Mouse (Mus musculus): ENCODE measurements around the gene Tagln.

The Tagln gene

DNA sequence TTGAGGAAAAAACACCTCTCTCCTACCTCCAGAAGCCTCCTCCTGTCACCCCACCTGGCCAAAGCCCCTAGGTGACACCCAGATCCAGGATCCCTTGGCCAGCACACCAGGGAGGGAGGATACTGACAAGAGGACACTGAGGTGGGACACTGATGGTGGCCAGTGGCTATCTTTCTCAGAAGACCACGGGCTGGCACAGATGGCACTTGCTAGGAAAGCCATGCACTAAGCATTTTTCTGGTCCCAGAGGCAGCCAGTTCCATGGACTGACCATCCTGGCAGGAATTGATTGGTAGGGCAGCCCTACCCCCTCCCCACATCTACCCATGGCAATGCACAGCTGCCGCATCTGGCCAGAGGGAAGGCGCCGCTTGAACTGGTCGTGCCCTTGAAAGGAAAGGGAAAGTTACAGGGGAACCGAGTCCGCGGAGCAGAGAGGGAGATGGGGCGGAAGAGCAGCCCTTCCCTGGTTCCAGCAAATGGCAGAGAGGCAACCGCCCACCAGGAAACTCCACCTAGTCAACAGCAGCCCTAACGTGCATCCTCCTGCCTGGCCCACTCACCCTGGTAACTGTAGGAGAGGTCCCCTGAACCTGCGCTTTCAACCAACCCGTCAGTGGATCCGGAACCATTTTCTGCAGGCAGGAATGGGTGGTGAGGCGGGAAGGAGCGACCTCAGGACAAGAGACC lies 10.5 kb upstream of the Tagln start:
- intact Hi-C loops (cut with DNase I) = no loop called here

DNA sequence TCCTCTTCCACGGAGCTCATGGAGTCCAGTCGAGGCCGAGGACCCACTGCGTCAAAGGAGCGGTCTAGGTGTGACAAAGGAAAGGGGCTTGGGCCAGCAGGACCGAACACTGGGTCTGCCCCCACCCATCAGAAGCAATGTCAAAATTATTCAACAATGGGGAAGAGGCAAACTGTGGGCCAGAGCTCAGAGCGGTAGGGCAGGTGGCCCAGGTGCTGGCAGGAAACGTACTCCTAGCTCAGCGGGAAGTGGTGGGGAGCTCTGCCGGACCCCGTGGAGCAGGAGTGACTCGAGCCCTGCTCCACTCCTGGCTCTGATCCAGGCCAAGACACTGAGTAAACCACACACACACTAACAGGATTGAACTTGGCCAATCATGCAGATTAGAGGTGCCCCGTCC lies 9.9 kb upstream of the Tagln start:
- intact Hi-C loops (cut with DNase I) = no loop called here

- intact Hi-C loops (cut with DNase I) = no loop called here
Observed at GRCm38 (mm10) chr9:45944506-45945400, 8.9 kb upstream of the Tagln start.

DNA sequence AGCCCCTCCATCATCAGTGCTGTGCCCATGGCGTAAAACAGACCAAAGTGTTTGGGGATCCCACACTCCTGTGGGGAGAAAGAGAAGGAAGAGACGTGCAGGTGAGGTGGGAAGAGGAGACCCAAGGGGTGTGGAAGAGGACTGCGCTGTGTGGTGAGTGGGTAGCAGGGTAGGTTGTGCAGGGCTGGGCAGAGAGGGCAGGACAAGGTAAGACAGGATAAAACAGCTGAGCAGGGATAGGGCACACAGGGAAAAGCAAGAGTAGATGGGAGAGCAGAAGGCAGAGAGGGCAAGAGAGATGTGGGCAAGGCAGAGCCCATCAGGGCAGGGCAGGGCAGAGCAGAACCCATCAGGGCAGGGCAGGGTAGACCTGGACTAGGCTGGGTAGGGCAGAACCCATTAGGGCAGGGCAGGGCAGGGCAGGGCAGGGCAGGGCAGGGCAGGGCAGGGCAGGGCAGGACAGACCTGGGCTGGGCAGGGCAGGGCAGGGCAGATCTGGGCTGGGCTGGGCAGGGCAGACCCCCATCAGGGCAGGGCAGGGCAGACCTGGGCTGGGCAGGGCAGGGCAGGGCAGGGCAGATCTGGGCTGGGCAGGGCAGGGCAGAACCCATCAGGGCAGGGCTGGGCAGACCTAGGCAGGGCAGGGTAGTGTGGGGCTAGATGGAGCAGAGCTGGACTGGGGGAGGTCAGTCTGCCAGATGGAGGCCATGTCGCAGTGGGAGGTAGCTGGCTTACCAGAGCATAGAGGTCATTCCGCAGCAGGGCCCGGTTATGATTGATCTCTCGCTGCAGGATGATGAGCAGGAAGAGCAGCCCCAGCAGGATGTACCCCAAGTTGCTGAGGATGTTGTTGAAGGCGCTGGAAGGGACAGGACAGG lies 8.0 kb upstream of the Tagln start:
- intact Hi-C loops (cut with DNase I) = no loop called here

DNA sequence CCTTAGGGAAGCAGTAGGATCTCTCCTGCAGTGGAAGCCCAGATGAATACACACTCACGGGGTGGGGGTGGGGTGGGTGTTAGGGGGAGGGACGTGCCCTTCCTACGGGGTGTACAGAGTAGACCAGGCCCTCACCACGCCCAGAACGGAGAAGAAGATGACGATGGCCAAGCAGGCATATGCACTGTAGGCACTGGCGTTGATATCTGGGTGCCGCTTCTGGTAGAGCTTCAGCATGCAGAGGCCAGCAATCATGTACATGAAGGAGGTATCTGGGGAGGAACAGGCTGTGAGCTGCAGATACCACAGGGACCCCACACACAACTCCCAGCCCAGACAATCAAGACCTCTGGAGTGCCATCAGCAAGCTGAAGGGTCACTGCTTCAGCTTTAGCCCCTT lies 7.1 kb upstream of the Tagln start:
- intact Hi-C loops (cut with DNase I) = no loop called here

GRCm38 (mm10) chr9:45942464-45942863 lies 6.6 kb upstream of the Tagln start:
- intact Hi-C loops (cut with DNase I) = no loop called here

- intact Hi-C loops (cut with DNase I) = no loop called here
Observed at GRCm38 (mm10) chr9:45941329-45941888, 5.6 kb upstream of the Tagln start.

- intact Hi-C loops (cut with DNase I) = no loop called here
Observed at GRCm38 (mm10) chr9:45939794-45940193, 3.9 kb upstream of the Tagln start.

DNA sequence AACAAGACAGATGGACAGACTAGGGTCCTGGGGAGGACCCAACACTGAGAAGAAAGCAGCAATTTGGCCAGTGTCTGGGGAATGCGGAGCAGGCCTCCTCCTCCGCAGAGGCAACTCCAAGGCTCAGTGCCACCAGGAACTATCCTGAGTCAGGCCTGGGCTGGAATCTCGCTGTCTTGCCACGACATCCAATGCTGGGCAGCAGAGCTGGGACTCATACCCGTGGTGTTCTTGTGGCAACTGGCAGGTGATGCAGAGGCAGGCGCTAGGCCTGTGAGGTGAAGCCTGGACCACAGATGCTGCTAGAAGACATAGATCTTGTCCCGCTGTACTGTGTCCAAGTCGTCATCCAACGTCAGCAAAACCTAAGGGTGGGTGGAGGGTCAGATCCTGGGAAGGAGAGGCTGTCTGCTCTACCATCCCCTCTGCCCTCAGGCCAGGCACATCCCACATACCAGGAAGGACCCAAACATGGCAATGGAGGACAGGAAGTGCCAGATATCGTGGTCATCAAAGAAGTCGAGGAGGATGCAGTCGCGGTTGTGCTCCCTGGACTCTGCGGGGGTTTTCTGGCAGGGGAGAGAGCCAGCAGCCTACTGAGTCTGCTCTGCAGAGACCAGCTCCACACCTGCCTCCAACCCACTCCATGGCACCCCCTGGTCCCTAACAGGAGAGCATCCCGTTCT lies 3.2 kb upstream of the Tagln start:
- intact Hi-C loops (cut with DNase I) = no loop called here

- intact Hi-C loops (cut with DNase I) = no loop called here
Observed at GRCm38 (mm10) chr9:45938088-45938487, 2.2 kb upstream of the Tagln start.

DNA sequence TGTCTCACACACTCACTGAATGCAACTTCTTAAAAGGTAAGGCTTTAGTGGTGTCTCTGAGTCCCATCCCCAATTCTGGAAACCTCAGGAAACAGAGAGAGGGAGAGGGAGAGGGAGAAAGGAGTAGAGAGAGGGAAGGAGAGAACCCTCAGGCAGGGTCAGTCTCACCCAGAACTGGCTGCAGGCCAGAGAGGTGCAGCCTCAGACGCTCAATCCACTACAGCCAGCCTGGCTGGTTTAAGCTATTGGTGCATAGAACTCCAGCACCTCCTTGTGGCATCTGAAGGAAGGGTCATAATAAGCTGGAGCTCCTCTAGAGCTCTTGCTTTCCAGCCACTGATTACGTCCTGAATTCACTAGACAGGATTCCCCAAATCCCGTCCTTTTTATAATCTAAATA lies 1.0 kb upstream of the Tagln start:
- intact Hi-C loops (cut with DNase I) = loop anchor here (2.0 kb wide), 1 partner anchor 28 kb away; no protein-coding TSS in a partner anchor

DNA sequence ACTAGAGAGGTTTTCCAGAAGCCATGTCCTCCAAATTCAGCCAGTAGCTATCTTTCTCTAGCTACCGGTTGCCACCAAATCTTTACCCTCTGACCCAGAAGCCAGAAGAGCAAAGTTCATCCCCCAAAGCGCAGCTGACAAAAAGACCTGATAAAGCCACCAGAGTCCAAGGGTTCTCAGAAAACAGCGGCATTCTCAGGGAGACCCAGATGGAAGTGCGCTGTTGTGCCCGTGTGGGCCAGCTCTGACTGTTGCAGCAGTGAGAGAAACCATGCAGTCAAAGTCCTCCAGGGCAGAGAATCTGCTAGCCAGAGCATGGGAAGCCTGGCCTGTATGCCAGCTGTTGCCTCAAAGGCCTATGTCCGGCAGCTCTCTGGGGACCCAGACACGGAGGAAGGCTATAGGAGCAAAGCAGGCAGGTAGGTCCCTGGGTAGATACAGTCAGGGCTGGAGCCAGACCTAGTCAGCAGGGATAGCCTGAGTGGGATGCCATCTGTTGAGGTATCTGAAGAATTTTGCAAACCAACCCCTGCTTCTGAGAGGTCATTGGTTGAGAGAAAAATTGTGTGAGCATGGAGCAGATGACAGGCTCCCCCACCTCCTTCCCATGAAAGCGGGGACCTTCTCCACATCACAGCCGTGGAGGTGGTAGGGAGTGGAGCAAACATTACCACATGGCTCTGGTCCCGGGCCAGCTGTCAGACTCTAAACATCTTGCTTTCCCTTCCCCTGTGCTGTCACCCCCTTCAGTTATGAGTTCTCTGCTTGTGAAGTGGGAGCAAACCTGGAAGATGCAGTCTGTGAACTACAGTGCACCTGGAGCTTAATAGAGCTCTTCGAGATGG lies 3.1 kb downstream of the Tagln start:
- intact Hi-C loops (cut with DNase I) = no loop called here

- intact Hi-C loops (cut with DNase I) = no loop called here
Observed at GRCm38 (mm10) chr9:45931958-45932357, 3.9 kb downstream of the Tagln start.

DNA sequence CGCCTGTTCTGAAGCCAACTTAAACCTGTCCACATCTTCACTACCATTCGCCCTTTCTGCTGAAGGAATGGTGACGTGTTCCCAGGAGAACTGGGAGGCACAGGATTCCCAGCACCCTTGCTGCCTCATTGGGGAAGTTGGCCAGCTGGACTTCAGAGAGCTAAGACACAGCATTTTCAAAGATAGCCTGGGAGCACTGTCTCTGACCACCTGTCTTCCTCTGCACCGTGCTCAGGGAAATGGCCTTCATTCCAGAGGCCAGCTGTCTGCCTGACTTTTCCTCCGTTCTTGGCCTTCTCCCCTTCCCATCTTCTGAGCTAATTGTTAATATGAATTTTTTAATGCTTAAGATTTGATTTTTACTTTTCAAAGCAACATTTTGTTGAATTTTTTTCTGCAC lies 6.6 kb downstream of the Tagln start:
- intact Hi-C loops (cut with DNase I) = no loop called here

DNA sequence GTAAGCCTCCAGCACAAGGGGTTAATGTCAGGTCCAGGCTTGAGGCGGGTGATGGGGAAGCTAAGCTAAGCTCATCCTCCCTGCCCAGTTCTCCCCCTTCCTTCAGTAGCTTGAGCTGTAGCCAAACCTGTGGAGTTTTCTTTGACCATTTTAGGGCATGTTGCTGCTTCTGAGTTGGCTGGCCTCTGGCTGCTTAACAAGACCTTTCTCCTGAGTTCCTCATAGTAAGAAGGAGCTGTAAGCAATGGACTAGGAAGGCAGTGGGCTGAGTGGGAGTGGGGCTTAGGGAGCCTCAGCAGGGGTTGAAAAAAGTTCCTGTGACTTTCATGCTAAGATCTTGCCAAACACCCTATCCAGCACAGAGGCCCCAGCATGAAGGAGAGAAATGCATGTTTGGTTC lies 16.0 kb downstream of the Tagln start:
- intact Hi-C loops (cut with DNase I) = no loop called here

DNA sequence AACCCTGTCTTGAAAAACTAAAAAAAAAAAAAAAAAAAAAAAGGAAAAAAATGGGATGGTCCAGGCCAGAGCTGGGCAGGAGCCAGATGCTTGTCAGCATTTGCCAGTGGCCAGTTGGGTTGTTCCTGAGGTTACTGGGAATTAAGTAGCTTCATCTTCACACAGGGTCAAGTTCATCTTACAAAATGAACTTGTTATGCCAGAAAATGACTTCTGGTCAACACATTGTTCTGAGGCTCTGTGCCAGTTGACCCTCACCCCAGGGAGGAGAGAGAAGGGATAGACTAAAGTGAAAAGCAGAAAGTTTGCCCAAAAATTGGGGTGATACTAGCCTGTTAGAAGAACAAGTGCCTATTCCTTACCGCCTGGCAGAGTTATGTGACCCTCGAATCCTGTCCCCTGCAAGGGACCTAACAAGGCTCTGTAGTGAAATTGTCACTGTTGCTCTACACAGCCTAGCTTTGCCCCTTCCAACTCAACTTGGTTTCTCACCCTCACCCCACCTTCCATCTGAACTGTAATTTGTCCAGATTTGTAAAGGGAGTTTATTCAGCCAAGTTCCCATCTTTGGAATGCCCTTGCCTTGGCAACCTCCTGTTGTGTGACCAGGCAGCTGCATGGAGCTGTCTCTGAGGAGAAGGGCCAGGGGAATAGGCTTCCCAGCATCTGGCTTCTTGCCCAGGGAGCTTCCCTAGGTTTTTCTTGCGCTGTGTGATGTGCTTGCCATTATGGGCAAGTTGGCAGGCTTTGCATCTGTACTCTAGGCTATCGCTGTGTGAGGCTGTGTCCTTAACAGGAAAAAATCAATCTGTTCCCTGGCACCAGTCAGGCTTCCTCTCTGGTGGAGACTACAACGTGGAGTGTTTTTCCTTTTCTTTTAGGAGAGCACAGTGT lies 18.6 kb downstream of the Tagln start:
- intact Hi-C loops (cut with DNase I) = no loop called here

GRCm38 (mm10) chr9:45915659-45916058 lies 20.2 kb downstream of the Tagln start:
- intact Hi-C loops (cut with DNase I) = no loop called here

DNA sequence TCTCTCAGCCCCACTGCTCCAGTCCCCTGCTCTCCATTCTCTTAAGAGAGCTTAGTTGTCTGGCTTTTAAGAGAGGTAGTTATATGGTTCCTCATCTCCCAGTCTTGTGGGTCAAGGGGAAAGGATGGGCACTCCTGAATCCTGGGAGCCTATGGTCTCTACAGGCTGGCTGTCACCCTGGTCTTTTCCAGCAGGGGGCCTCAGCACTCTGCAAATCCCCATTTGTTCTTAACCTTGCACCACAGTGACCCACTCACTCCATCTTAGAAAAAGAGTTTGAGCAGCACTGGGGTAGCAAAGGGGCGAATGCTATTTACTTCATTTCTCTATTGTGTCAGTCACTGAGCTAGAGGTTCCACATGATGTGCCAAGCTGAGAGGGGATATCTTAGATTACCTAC lies 24.2 kb downstream of the Tagln start:
- intact Hi-C loops (cut with DNase I) = no loop called here

GRCm38 (mm10) chr9:45910995-45911394 lies 24.9 kb downstream of the Tagln start:
- intact Hi-C loops (cut with DNase I) = no loop called here

Measured in adrenal gland (tissue).